Mouse (Mus musculus) lung, embryonic 14.5 days (tissue): ENCODE measurements around the gene Triap1. TPM values are rescaled to one million over a fixed set of nuclear protein-coding genes. Genes with fewer than 3 reads are reported as not detected.
A peak's percentile ranks its signal among the peaks of the same experiment; 100 is the strongest.
"Not testable (repeated sequence)": the region's sequence is repeated elsewhere in the genome, so short reads cannot be mapped to it uniquely, and the experiment has no call there.

Experiments
- ATAC-seq: fragments of 200-750 bp; cut with Nextera tagmentation; 2 replicates; pipeline ENCODE4 v1.8.0; 2017; ENCODE audit warnings: mild to moderate bottlenecking, moderate TSS enrichment, moderate library complexity; ENCODE audit not compliant: insufficient read depth
- DNase-seq: peaks from one replicate; pipeline ENCODE4 v3.0.0-alpha.2; 2015
- H3K27ac ChIP-seq: fragments of 300-500 bp; sonication (generic); 2 replicates; pipeline ENCODE4 v1.5.1; 2014; ENCODE audit warnings: low read depth, mild to moderate bottlenecking, moderate library complexity
- H3K27me3 ChIP-seq: fragments of 300-500 bp; sonication (generic); 2 replicates; pipeline ENCODE4 v1.6.1; 2014; ENCODE audit warnings: low read length, control low read depth; ENCODE audit not compliant: insufficient read depth
- H3K36me3 ChIP-seq: fragments of 300-500 bp; sonication (generic); 2 replicates; pipeline ENCODE4 v1.6.1; 2014; ENCODE audit warnings: control low read depth; ENCODE audit not compliant: insufficient read depth
- H3K4me1 ChIP-seq: fragments of 300-500 bp; sonication (generic); 2 replicates; pipeline ENCODE4 v1.6.1; 2014; ENCODE audit warnings: antibody characterized with exemption, control low read depth; ENCODE audit not compliant: insufficient read depth
- H3K4me2 ChIP-seq: fragments of 300-500 bp; sonication (generic); 2 replicates; pipeline ENCODE4 v1.6.1; 2014; ENCODE audit warnings: mild to moderate bottlenecking
- H3K4me3 ChIP-seq: fragments of 300-500 bp; sonication (generic); 2 replicates; pipeline ENCODE4 v1.5.1; 2014; ENCODE audit warnings: low read depth, low read length
- H3K9ac ChIP-seq: fragments of 300-500 bp; sonication (generic); 2 replicates; pipeline ENCODE4 v1.6.1; 2014
- H3K9me3 ChIP-seq: fragments of 300-500 bp; sonication (generic); 2 replicates; pipeline ENCODE4 v1.6.1; 2016; ENCODE audit warnings: low read depth, low read length, control low read depth
- CTCF ChIP-seq: IDR thresholded peaks from 2 replicates; pipeline ENCODE4 v1.5.1; 2016; ENCODE audit warnings: antibody characterized with exemption, low read depth
- WGBS: fragments of 180-500 bp; shearing (Covaris S2); extraction: QIAGEN DNeasy Blood & Tissue Kit; methylation state at CpG from one replicate; pipeline ENCODE4 v1.1.7; 2014; 5-methylcytosine and 5-hydroxymethylcytosine counted together
- polyA plus RNA-seq: library from polyadenylated mRNA; unstranded; fragments of >200 nt; fragmentation: Nextera tagmentation; extraction: Ambion mirVana; gene quantifications from 2 replicates; pipeline ENCODE4 v1.2.1, GENCODE M21; 2014

Gene Triap1
- polyA plus RNA-seq, 1 experiment from 2014 or later, result 61.9 TPM

DNA sequence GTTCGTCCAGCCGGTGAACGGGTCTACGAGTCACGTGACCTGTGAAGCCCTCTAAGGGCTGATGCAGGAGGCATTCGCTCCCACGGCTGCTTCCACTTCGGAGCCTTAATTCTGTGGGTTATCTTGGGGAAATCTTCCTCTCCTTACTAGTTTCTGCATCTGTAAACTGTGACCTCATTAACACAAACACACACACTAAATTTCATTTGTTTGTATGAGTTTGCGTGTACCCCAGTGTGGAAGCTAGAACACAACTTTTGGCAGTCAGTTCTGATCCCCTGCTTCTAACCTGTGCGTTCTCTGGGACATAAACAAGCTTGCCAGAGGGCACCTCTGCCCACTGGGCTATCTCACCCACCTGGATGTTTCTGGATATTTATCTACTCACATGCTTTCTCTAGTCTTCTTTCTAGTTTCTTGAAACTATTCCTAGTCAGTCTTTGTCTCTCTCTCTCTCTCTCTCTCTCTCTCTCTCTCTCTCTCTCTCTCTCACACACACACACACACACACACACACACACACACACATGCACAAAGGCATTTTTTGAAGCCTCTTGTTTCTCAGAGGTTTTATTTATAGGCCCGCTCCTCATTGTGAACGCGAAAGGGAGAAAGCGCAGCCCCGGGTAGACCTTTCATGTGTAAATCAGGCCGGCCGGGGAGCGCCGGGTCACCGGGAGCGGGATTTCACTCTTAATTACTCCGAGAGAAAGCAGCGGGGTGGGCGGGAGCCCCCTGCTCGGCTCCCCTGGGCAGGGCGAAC, 32.6 kb downstream of the Triap1 start:
- H3K4me1 ChIP-seq, result no peaks in the 10 kb centered on the region
- TF ChIP-seq CTCF, result no peak
- H3K4me3 ChIP-seq, result peak overlapping the region; percentile 18; the same call in 1 of the 2 replicates
- peak overlapping the region; percentile 56 for H3K4me2 ChIP-seq
- peak overlapping the region; percentile 45; the same call in 1 of the 2 replicates for H3K9ac ChIP-seq
- DNase-seq, result peak; percentile 34
- no peak for ATAC-seq
- no peaks in the 10 kb centered on the region for H3K36me3 ChIP-seq
- H3K27ac ChIP-seq, result no peak overlapping the region
- WGBS, result 24% methylated on average over 26 of the region's 26 CpGs
- 0 out of 2 replicates have a peak, but pooled peaks cover 4% of the 10 kb centered on the region for H3K27me3 ChIP-seq
- no peaks in the 10 kb centered on the region for H3K9me3 ChIP-seq

DNA sequence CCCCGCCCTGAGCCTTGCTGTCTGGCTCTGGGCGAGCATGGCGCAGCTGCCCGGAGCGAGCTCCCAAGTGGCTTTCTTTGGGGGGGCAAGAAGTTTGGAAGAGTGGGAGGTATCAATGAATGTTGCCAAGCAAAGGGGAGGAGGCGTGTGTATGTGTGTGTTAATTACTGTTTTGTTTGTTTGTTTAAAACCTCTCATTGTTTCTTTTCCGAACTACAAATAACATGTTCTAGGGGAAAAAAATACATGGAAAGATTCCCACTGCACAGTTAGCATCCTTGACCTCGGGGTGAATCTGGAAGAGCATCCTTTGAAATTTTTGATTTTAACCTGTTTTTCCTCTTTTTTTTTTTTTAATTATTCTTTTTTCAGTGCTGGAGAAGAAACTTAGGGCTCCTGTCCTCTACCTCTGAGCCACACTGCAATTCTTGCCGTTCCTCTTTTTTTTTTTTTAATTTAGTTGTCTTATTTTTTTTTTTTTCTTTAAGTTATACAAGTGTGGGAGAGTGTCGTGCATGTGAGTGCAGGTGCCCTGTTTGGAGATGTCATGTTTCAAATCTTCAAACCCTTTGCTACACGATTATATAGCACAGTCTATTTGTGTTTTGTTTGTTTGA, 33.3 kb downstream of the Triap1 start:
- 18% methylated on average over 11 of the region's 11 CpGs for WGBS
- ATAC-seq (no peak), DNase-seq (no peak)
- Histone ChIP-seq H3K4me3 (peak overlapping the region; percentile 18; the same call in 1 of the 2 replicates), H3K4me2 (peak overlapping the region; percentile 56), H3K27me3 (0 out of 2 replicates have a peak, but pooled peaks cover 4% of the 10 kb centered on the region), H3K27ac (no peak overlapping the region), H3K36me3 (no peaks in the 10 kb centered on the region), H3K9ac (peak overlapping the region; percentile 45; the same call in 1 of the 2 replicates), H3K4me1 (no peaks in the 10 kb centered on the region), H3K9me3 (no peaks in the 10 kb centered on the region)
- no peak for TF ChIP-seq CTCF

DNA sequence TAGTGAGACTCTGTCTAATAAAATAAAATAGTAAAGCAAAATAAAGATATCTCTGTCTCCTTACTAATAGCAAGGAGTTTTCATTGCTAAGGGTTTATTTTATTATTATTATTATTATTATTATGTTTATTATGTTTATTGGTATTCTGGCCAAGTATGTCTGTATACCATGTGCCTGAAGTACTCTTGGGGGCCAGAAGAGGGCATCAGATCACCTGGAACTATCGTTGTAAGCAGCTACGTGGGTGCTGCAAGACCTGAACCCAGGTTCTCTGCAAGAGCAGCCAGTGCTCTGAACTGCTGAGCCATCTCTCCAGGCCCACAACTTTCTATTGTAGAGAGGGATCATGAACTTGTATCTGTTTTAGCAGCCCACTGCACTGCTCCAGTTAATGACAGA, 34.4 kb downstream of the Triap1 start:
- Histone ChIP-seq H3K9ac (no peak overlapping the region), H3K4me1 (no peaks in the 10 kb centered on the region), H3K9me3 (no peaks in the 10 kb centered on the region), H3K27me3 (0 out of 2 replicates have a peak, but pooled peaks cover 4% of the 10 kb centered on the region), H3K4me3 (no peak overlapping the region), H3K4me2 (no peak overlapping the region), H3K36me3 (no peaks in the 10 kb centered on the region), H3K27ac (no peak overlapping the region)
- no peak for ATAC-seq
- TF ChIP-seq CTCF, result 0 out of 2 replicates have a peak, but pooled peaks have one; percentile 32
- DNase-seq, result no peak
- 74% methylated on average over 2 of the region's 2 CpGs for WGBS

DNA sequence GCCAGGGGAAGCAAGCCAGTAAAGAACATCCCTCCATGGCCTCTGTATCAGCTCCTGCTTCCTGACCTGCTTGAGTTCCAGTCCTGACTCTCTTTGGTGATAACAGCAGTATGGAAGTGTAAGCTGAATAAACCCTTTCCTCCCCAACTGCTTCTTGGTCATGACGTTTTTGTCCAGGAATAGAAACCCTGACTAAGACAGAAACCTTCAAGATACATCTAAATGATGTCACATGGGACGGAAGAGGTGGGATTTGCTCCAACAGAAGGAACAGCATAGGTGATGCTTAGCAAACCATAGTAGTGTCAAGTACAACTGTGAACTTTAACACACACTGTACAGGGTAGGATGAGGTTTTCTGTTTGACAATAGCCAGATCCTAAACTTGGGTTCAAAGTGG, 37.9 kb downstream of the Triap1 start:
- H3K9ac ChIP-seq, H3K9me3 ChIP-seq, H3K36me3 ChIP-seq, H3K4me2 ChIP-seq, H3K27ac ChIP-seq, H3K4me1 ChIP-seq, ATAC-seq, H3K4me3 ChIP-seq, DNase-seq, H3K27me3 ChIP-seq: not testable (repeated sequence)
- 81% methylated on average over 2 of the region's 2 CpGs for WGBS

DNA sequence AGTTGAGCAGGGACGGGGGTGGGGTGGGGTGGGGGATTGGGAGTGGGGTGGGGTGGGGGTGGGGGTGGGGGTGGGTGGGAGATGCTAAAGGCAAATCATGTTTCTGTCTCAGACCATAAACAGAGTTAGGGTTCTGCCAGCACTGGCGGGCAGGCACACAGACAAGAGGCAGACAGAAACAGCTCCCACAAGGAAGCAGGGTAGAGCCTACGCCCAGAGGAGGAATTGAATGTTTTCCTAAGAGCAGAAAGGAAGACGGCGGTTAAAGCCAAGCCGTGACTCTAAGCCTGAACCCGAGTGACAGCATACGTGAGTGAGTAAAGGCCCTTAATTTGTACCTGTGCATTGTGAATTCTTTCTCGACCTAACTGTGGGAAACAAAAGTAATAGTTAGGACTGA, 50.9 kb downstream of the Triap1 start:
- TF ChIP-seq CTCF, result no peak
- no peak for ATAC-seq
- Histone ChIP-seq H3K9me3 (no peaks in the 10 kb centered on the region), H3K27ac (no peak overlapping the region), H3K36me3 (no peaks in the 10 kb centered on the region), H3K9ac (no peak overlapping the region), H3K4me2 (no peak overlapping the region), H3K4me1 (no peaks in the 10 kb centered on the region), H3K4me3 (no peak overlapping the region), H3K27me3 (no peaks in the 10 kb centered on the region)
- no peak for DNase-seq
- WGBS, result 22% methylated on average over 9 of the region's 9 CpGs

- H3K4me1 ChIP-seq, result no peaks in the 10 kb centered on the region
- no peaks in the 10 kb centered on the region for H3K36me3 ChIP-seq
- DNase-seq, result no peak
- WGBS, result 64% methylated on average over 1 of the region's 1 CpGs
- no peaks in the 10 kb centered on the region for H3K27me3 ChIP-seq
- TF ChIP-seq CTCF, result no peak
- no peak overlapping the region for H3K9ac ChIP-seq
- no peaks in the 10 kb centered on the region for H3K9me3 ChIP-seq
- H3K4me3 ChIP-seq, result no peak overlapping the region
- H3K27ac ChIP-seq, result no peak overlapping the region
- no peak for ATAC-seq
- no peak overlapping the region for H3K4me2 ChIP-seq
These were observed 51.9 kb downstream of the Triap1 start for GRCm38 (mm10) chr5:115392969-115393368.

Other genes with a start within 250 kb of the Triap1 start
- 36.4 and 36.5 TPM in 2 replicates for gene Gm10401, start 242.9 kb upstream of the Triap1 start, polyA plus RNA-seq
- 43.8 and 46.9 TPM in 2 replicates for gene Acads, start 221.9 kb upstream of the Triap1 start, polyA plus RNA-seq
- gene Unc119b, start 206.2 kb upstream of the Triap1 start, polyA plus RNA-seq, result 41.9 and 45.4 TPM in 2 replicates
- 72.4 and 81.1 TPM in 2 replicates for gene Mlec, start 183.0 kb upstream of the Triap1 start, polyA plus RNA-seq
- gene Cabp1, start 146.8 kb upstream of the Triap1 start, polyA plus RNA-seq, result 2.4 and 2.6 TPM in 2 replicates
- gene Pop5, start 105.4 kb upstream of the Triap1 start, polyA plus RNA-seq, result 111 TPM in 2 replicates
- gene Rnf10, start 68.3 kb upstream of the Triap1 start, polyA plus RNA-seq, result 92.5 and 97.2 TPM in 2 replicates
- gene Coq5, start 61.6 kb upstream of the Triap1 start, polyA plus RNA-seq, result 39.2 and 40.7 TPM in 2 replicates
- gene Dynll1, start 40.2 kb upstream of the Triap1 start, polyA plus RNA-seq, result 1,568 and 1,614 TPM in 2 replicates
- 286 and 291 TPM in 2 replicates for gene Srsf9, start 14.0 kb upstream of the Triap1 start, polyA plus RNA-seq
- gene Gatc, start within 50 bp of the Triap1 start, polyA plus RNA-seq, result 35.0 and 37.5 TPM in 2 replicates
- 842 and 846 TPM in 2 replicates for gene Cox6a1, start 7.8 kb downstream of the Triap1 start, polyA plus RNA-seq
- 17.1 and 21.2 TPM in 2 replicates for gene Msi1, start 88.4 kb downstream of the Triap1 start, polyA plus RNA-seq
- 4.5 and 5.6 TPM in 2 replicates for gene Pla2g1b, start 125.0 kb downstream of the Triap1 start, polyA plus RNA-seq
- gene Sirt4, start 143.5 kb downstream of the Triap1 start, polyA plus RNA-seq, result 22.8 and 23.9 TPM in 2 replicates
- gene Pxn, start 165.5 kb downstream of the Triap1 start, polyA plus RNA-seq, result 22.3 and 25.2 TPM in 2 replicates
- gene Rplp0, start 218.2 kb downstream of the Triap1 start, polyA plus RNA-seq, result 1,859 and 1,954 TPM in 2 replicates
- 52.9 and 58.8 TPM in 2 replicates for gene Gcn1l1, start 224.0 kb downstream of the Triap1 start, polyA plus RNA-seq